Mouse (Mus musculus) cortical plate, adult 2 months (tissue): ENCODE data around the gene Slfn8.

Experiments used
- CTCF ChIP-seq: fragments of 200-500 bp; IDR thresholded peaks from 2 replicates; pipeline ENCODE4 v1.5.1; 2011; ENCODE audit warnings: mild to moderate bottlenecking, control low read depth, low read length; ENCODE audit not compliant: insufficient read depth; ENCODE audit errors: extremely low read depth
- POLR2A ChIP-seq: fragments of 200-500 bp; IDR thresholded peaks from 2 replicates; pipeline ENCODE4 v1.6.1; 2011; ENCODE audit warnings: mild to moderate bottlenecking, low read length, control low read depth; ENCODE audit not compliant: insufficient read depth; ENCODE audit errors: extremely low read depth

DNA sequence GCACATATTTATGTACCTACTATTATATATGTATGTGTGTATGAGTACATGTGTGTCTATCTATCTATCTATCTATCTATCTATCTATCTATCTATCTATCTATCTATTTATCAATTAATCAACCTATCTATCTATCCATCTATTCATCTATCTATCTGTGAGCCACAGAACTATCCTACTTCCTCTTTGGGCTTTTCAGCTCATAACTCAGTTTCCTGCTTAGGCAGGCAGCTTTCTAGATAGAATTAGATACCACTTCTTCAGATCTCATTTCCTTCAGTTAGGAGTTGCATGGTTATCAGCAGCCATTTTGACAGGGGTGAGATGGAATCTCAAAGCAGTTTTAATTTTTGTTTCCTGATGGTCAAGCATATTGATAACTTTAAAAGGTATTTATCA is 20.4 kb upstream of the Slfn8 start:
- TF ChIP-seq POLR2A (no peak), CTCF (no peak)
